Mouse (Mus musculus) adrenal gland, postnatal 36 days (tissue): ENCODE data around the gene Mapk10. TPM values are rescaled to one million over a fixed set of nuclear protein-coding genes. Genes with fewer than 3 reads are reported as not detected.

ENCODE experiments used
- DNase-seq, 2 experiments: peaks; one replicate each; pipeline ENCODE4 v3.0.0; 2021; ENCODE audit warnings: mixed read lengths in 1 of 2
- total RNA-seq, 2 experiments: library from RNA; stranded (reverse); gene quantifications; 2 replicates each; pipeline ENCODE4 v1.2.3; 2021

Mapk10 gene
- total RNA-seq, 2 experiments from 2014 or later, result 5.7 to 10.0 TPM

- DNase-seq, result no peak
Observed at GRCm38 (mm10) chr5:103050319-103050916, 160.7 kb downstream of the Mapk10 start.

GRCm38 (mm10) chr5:103048011-103048410, 163.1 kb downstream of the Mapk10 start:
- DNase-seq, result no peak

DNA sequence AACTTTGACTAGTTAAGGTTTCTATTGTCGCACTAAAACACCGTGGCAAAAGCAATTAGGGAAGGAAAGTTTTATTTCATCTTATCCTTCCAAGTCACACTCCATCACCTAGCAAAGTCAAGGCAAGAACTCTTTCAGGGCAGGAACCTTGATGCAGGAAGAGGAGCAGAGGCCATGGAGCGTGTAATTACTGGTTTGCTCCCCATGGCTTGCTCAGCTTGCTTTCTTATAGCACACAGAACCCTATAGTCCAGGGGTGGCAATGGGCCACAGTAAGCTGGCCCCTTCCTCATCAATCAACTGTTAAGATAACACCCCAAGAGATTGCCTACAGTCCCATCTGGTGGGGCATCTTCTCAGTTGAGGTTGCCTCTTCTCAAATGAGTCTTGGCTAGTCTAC, 173.4 kb downstream of the Mapk10 start:
- DNase-seq, result no peak

GRCm38 (mm10) chr5:103028940-103029621, 182.1 kb downstream of the Mapk10 start:
- DNase-seq, result peak; percentile 7 to 20

DNA sequence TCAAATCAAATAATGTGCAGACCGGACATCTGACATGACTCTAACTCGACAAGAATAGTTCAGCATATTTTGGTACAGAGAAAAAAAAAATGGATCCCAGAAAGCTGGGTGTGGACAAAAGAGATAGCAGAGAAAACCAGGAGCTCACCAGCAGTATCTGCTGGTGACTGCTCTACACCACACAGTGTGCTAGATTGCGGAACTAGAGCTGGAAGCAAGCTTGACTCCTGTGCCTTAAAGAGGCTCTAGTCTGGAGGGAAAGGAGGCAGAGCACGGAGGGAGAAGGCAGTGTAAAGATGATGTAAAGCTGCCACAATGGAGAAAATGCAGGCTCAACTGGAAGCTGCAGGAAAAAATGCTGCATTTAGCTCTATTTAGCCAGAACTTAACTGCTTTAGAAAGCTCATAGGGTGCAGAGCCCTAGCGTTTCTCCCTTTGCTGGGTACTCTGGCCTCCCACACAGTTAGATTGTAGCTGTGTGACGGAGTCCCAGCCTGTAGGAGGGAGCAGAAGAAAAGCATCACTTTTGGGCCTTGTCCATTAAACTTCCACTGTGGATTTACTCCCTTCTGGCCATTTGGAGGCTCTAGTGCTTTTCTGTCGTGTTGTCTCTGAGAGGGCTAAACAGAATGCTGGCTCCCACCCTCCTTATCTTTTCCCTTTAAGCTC, 188.5 kb downstream of the Mapk10 start:
- no peak for DNase-seq

DNA sequence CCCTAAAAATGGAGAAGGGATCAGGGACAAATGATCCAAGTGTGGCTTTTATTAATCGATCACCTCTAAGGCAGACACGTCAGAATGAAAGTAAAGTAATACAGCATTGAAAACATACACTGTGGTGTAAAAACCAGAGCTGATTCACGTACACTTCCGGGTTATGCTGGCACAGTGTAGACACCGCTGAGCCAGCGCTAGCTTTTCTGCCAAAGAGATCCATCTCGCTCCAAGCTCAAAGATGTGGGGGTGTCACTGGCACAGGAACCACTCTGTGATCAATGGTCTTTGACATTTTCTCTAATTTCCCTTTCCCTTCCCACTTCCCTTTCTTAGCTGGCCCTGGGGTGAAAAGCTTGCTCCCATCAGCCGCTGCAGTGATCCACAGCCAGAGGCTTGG, 189.7 kb downstream of the Mapk10 start:
- DNase-seq, result no peak

- no peak for DNase-seq
Observed at GRCm38 (mm10) chr5:103020954-103021353, 190.2 kb downstream of the Mapk10 start.

DNA sequence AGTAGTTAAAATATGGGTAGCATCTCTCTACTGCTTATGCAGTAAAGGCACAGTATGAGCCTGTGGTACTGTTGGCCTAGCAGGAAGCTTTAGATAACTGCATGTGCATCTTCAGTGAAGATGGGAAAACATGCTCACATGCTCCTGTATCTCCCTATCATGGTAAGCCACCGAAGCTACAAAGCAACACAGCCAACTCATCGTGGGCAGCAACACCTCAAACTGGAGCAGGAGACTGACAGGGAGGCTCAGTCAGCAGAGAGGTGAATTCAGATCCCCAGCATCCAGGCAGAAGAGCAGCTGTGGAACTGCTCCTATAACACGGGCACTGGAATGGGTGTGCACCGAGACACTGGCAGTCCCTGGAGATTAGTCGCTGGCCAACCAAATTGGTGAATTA, 191.0 kb downstream of the Mapk10 start:
- DNase-seq, result no peak

DNA sequence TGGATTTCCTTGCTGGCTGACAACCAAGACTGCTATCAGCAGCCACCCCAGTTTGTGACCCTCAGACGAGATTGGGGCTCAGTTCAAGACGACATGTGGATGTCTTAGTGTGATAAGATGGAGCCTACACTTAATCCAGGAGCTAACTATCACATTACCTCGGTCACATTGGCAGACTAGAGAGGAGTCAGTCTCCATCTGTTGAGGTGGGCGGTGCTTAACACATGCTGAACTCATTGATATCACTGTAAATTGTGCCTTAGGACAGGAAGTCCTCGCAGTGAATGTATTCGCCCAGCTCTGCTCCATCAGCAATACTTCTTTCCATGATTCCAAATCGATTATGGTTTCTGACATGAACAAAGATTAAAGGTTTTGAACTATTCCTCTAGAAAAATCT, 193.5 kb downstream of the Mapk10 start:
- DNase-seq, result no peak

GRCm38 (mm10) chr5:103014309-103014708, 196.8 kb downstream of the Mapk10 start:
- DNase-seq, result no peak

GRCm38 (mm10) chr5:103008894-103009293, 202.2 kb downstream of the Mapk10 start:
- peak; percentile 1 to 16 for DNase-seq

DNA sequence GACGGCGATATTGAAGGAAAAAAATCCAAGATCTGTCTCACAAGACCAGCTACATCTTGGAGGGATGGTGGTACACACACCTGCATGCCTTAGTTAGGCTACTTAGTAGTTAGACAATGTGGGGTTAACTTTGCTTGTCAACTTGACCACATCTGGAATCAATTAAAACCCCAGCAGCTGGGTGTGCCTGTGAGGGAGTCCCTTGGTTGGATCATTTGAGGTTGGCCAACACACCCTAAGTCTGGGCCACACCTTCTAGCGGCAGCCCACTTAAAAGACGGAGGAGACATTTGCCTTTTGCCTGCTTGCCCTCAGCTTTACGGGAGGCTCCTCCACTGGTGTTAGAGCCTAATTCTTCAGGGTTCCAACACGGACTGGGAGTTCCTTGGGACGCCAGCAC, 209.0 kb downstream of the Mapk10 start:
- no peak for DNase-seq

DNA sequence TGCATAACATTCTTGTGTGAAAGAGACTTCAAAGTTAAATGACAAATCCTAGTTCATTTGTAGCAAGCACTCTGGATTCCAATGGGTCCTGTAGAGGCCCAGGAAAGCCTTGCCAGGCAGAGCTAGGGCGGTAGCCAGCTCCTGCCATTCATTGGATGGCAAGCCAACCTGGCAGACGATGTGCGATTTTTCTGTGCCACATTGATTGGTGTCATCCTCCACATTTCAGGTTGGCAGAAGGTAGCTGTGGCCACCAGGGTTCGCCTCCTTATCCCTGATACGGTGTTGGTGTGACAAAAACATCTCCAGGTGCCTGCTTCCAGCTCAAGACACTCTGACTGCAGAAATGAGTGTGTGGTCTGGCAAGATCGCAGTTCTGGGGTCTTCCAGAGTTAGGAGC, 210.6 kb downstream of the Mapk10 start:
- DNase-seq, result no peak

DNA sequence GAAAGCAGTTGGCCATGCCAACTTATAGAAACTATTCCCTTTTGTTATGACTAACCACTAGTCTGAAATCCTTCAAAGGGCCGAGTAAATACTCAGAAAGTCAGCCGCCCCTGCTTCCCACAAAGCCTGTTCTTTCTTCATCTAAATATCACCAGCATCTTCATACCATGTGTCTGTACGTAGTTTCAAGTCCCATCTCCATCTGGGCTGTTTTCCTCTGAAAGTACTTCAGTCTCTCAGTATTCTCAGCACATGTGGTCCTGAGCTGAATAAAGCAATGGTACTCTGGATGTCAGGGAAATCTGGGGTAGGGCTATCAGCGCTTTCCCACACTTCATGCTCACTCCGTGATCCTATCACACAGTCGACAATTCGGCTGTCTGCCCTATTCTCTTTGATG, 212.6 kb downstream of the Mapk10 start:
- no peak for DNase-seq

DNA sequence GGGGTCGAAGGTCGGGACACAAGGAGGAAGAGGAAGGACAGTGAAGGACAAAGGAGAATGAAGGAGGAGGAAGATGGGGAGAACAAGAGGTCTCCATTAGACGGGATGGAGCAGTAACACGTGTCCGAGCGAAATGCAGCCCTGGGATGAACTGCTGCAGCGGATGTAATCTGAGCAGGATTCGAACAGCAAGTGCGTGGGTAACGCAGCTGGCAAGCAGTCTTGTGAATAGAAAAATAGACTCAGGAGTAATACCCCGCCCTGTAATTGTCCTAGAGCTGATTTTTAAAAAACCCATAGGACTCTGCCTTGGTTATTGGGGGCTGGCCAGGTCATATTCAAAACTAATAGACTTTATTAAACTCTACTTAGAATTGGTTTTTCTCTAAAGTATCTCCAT, 213.2 kb downstream of the Mapk10 start:
- DNase-seq, result no peak

DNA sequence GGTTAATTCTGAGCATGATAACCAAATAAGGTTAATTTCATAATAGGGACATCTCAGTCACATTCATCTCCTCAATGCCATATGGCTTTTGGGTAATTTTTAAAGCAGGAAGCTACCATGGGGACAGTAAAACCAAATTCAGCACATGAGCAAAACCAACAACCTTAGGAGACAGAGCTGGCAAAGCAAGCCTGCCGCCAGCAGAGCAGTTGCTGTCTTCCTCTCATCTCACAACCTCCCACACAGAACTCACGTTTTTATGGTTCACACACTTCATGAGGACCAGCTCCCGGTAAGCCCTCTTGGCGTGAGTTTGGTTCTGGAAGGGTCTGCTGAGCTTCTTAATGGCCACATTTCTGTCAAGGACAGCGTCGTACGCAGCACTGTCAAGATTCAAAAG, 214.8 kb downstream of the Mapk10 start:
- DNase-seq, result no peak

DNA sequence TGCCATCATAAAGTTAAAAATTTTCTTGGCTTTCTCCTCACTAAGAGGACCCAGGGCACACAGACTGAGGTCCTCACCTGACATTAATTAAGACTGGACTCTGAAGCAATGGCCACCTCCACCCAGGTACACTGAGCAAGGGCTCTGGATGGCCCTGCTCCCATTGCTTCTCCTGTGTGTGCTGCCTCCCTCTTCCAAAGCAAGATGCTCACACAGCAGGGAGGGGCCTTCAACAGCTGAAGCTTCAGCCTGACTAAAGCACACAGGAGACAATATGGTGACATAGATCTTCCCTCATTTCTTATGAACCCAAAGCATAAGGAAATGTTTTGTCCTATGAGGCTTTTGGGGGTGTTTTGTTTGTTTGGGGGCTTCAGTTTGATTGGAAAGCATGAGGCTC, 215.2 kb downstream of the Mapk10 start:
- no peak for DNase-seq

DNA sequence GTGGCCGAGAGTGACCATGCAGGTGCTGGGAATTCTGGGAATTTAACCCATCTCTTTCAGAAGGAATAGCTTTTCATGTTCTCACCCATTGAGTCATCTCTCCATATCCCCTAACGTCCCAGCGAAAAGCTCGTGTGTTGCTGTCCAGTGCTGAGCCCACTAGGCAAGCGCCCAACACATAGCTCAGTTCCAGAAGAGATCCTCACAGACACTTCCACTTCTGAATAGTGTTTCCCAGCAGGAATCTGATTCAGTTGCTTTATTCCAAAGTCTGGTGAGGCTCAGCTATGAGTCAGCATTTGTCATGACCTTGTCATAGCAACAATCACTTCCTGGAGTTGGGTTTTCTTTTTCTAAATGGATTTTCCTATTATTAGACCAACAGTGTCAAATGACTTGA, 217.2 kb downstream of the Mapk10 start:
- peak; percentile 28 to 55 for DNase-seq

DNA sequence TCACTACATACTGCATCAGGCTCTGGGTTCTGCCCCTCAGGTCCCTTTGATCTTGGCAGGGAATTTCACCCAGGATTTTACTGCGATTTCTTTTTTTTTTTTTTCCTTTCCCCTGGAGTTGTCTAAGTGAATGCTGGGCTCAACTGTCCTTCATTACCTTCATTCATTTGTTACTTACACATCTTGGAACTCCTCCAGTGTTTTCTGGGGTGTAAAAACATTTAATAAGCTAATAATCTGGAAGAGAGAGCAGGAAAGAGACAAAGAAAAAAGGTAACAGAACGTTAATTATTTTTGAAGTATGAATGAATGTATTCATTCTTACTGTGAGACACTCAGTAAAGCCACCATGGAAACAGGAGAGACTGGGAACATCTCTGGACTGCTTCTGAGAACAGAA, 219.4 kb downstream of the Mapk10 start:
- no peak for DNase-seq

- DNase-seq, result no peak
Observed at GRCm38 (mm10) chr5:102978382-102978781, 232.8 kb downstream of the Mapk10 start.

- DNase-seq, result no peak
Observed at GRCm38 (mm10) chr5:102977138-102977537, 234.0 kb downstream of the Mapk10 start.

DNA sequence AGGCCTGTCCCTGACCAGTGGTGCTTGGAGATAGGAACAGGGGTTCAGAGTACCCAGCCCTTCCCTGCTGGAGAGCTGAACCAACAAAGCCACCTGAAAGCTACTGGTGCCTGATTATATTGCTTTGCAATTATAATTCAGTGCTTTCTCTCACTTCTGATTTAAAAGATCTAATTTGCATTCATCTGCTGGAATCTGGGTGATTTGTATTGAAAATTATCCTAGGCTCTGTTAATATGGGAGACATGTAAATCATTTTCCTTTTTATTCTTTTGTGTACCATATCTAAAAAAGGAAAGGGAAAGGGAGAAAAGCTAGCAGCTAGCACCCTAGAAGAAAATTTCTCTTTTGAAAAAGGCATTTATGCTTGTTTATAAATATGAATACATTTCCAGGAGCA, 234.6 kb downstream of the Mapk10 start:
- no peak for DNase-seq

DNA sequence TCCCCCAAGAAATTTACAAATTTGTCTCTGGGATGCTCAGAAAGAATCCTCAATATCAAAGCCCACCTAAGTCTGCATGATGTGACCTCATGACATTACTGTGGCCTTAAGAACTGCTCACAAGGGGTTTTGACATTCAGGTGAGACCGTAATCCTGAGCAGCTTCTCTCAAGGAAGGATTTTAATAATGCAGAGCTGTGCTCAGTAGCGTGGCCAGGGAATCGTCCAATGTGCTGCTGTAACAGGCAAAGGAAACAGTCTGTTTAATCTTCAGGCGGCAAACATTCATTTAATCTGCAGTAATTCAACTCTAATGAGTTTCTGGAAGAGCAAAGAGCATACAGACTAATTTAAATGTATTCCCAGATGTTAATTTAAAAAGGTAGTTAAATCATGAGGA, 236.7 kb downstream of the Mapk10 start:
- no peak for DNase-seq

GRCm38 (mm10) chr5:102964396-102964795, 246.7 kb downstream of the Mapk10 start:
- DNase-seq, result no peak
